Mouse (Mus musculus): ENCODE data around the gene Eps8l2.
"Not testable (repeated sequence)": the region's sequence is repeated elsewhere in the genome, so short reads cannot be mapped to it uniquely, and the experiment has no call there.

- TF ChIP-seq CTCF, EP300 (IDR thresholded peaks at IDR 0.05): not testable (repeated sequence)
Measured at GRCm38 (mm10) chr7:141407670-141408069, 69.0 kb downstream of the Eps8l2 start.
